Mouse (Mus musculus): ENCODE data around the gene Efcab1.
"Not testable (repeated sequence)": the region's sequence is repeated elsewhere in the genome, so short reads cannot be mapped to it uniquely, and the experiment has no call there.

The Efcab1 gene

DNA sequence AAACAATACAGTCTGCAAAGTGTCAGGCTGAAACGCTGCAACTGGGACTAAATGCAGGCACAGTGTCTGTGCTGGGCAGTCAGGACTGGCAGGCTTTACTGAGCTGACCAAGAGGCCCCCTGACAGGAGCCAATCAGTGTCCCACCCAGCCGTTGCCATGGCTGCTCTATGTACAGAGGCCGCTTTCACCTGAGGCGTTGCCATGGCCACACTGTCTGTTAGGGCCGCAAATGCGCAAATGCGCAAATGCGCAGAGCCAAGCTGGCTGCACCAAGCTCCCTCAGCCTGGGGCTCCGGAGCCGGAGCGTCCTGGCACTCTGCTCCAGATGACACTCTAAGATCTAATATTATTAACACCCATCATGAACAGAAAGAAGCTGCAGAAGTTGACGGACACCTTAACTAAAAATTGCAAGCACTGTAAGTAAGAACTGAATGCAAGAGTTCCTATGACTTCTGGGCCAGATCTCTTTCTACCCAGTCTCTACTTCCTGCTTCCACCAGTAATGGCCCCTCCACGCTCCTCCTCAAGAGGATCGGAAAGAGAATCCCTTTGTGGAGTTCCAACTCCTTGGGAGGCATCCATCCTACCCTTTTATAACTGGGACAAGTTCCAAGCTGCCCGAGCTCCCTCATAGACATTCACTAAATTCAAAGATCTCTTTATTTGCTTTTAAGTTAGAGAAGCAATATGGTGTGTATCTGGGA, at the start of gene Efcab1:
TSS of gene Efcab1 (plus strand) at position 214 of the 708 bp plus-strand sequence.
- peak; percentile 49 for DNase-seq (ENCODE audit: extremely low spot score, low read depth, low spot score)

DNA sequence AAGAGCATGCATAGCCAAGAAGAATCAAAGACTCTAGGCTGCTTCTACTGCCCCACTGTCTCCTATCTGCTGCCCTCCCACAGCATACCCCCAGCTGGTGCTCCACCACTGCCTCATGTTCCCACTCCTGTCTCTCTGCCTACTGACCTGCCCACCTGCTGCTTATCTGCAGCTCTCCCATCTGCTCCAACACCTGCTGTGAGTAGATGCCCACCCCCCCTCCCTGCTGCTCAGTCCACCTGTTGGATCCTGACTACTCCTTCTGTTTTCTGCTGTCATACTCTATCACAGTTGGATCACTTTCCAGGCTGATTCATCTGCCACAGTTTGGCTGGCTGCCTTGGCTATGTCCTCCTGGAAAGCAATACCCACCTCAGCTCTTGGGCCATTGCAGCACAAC, 47.0 kb upstream of the Efcab1 start:
- no peak for DNase-seq (ENCODE audit: extremely low spot score, low read depth, low spot score)

DNA sequence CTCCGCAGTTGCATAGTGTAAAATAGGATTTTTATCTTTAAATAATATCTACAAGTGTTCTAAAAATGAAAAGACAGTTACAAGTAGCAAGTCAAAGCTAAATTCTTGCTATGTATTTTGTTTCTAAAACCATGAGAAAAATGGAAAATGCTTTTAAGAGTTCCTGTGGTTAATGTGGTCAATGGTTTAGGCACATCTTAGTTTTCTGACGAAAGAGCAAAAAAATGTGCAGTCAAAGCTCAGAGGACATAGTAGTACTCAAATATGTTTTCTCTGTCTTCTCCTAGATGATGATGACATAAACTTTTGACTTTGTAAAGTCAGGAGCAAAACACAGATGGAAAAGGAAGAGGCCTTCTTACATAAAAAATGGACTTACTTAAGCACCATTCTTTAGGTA, 21.5 kb upstream of the Efcab1 start:
- DNase-seq (ENCODE audit: extremely low spot score, low read depth, low spot score): no peak

DNA sequence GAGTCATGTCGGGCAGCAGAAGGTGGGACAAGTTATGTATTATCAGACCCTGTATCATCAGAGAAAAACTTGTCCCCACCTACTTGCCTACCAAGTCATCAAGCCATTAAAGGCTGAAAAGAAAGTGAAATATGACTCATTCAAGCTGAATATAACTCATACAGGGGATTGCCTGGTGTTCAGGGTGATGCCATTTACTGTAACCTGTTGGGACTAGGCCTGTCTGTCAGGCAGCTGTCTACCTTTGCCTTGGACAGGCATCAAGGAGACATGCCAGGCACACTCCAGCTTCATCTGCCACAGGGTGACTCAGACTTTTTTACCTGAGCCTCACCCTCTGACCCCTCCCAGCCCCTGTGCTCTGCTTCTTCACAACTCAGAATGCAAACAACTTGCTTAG, 21.0 kb upstream of the Efcab1 start:
- no peak for DNase-seq (ENCODE audit: extremely low spot score, low read depth, low spot score)

DNA sequence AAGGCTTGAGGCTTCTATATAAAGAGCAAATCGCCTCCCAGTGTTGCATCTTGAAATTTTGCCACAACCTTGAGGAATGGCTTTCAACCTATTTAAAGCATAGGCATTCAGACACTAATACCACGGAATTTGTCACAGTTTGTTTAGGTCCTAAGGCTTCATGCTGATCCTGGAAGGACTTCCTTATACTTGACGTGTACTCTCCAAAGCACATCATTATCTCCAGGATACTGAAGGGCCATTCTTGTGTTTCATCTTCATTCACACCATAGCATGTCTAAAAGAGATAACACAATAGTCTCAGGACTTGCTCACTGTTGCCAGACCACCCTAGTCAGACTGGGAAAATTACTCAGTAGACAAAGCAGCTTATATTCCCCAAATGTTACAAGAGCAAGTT, 13.9 kb upstream of the Efcab1 start:
- no peak for DNase-seq (ENCODE audit: extremely low spot score, low read depth, low spot score)

DNA sequence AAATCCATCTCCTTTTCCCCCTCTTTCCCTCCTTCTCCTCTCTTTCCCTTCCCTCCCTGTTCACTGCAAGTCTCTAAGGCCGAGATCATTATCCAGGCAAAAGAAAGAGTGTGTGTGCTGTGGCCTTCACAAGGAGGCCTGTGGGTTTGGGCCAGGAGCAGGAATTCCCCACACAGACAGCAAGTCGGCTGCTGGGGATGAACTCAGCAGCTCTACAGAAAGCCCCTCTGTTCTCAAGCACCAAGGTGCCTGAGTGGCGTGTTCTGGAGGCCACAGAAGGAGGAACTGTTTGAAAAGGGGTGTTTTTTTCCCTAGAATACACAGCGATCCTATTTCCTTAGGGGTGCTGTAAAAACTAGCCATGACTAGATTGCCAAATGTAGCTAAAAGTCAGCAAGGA, 12.5 kb upstream of the Efcab1 start:
- no peak for DNase-seq (ENCODE audit: extremely low spot score, low read depth, low spot score)

DNA sequence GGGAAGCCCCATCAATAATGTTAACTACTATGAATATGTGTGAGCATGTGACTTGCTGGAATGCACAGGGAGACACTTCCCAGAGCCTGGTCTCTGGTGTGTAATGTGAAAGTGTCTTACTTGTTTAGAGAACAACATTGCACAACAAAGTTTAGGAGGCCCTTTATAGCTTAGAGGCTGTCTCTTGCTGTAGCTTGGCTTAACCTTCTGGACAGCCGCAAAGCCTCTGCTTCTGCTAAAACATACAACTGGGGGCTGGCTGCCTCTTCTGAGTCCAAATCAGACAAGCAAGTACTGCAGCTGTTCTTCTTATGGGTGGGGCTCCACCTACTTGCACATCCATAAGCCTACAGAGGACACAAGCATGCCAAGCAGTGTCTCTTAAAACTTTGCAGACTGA, 11.7 kb upstream of the Efcab1 start:
- DNase-seq (ENCODE audit: extremely low spot score, low read depth, low spot score): no peak

DNA sequence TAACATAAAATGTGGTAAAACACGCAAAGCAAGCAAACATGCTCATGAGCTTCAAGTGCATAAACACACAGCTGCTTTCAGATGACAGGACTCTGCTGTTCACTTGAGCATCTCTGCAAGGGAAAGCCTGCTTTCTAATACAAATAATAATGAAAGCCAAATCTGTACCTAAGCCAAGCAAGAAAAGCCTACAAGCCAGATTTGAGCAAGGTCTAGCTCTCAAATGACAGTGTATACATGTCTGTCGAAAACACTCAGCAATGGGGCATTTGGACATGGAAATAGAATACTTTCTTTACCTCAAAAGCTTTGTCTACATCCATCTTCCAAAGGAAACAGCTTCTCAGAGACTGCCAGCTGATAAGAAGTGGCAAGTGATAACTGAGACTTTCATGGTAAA, 10.9 kb upstream of the Efcab1 start:
- no peak for DNase-seq (ENCODE audit: extremely low spot score, low read depth, low spot score)

DNA sequence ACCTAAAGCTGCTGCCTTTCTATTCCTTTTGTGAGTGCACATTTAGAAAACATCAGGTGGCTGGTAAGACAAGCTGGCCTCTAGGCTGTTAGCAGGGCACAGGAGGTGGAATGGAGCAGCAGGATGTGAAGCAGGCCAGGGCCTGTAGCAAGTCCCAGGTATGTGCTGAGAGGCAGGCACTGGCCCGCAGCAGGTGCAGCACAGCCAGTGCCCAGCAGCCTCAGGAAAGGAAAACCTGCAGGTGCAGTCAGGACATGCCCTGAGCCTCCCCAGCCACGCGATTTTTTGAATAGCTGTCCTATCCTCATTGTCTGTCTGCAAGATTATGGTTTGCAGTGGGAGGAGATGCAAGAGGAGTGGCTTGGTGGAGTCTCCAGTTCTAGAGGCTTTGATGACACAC, 24.3 kb downstream of the Efcab1 start:
- DNase-seq (ENCODE audit: extremely low spot score, low read depth, low spot score): not testable (repeated sequence)

DNA sequence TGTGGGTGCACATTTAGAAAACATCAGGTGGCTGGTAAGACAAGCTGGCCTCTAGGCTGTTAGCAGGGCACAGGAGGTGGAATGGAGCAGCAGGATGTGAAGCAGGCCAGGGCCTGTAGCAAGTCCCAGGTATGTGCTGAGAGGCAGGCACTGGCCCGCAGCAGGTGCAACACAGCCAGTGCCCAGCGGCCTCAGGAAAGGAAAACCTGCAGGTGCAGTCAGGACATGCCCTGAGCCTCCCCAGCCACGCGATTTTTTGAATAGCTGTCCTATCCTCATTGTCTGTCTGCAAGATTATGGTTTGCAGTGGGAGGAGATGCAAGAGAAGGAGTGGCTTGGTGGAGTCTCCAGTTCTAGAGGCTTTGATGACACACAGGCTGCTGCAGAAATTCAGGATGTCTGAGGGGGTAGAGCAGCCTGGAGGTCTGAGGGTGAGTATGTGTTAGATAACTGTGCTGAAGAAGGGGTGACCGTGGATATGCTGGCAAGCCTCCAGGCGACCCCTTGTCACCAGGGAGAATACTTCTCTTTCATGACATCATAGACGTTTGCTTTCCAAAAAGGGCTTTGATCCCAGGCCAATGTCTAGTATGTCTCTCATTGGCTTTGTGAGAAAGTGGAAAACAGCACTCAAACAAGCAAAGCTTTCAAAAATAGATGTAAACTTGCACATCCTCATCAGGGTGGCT, 30.2 kb downstream of the Efcab1 start:
- DNase-seq (ENCODE audit: extremely low spot score, low read depth, low spot score): not testable (repeated sequence)

DNA sequence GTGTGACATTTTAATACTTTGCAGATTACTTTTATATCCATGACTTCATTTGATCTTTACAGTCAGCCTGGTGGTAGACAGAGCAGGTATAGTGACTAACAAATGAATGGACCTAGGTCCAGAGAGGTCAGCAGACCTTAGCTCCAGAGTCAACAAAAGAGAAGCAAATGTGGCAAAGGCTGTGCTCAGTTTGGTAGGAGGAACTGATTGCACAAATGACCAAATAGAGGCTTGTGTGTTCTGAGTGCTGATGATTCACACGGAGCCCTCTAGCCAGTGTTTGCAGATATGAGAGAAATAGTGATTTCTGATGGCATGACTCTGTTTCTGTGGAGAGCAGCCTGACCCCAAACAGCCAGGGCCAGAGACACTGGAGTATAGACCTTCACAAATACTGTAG, 33.1 kb downstream of the Efcab1 start:
- no peak for DNase-seq (ENCODE audit: extremely low spot score, low read depth, low spot score)

DNA sequence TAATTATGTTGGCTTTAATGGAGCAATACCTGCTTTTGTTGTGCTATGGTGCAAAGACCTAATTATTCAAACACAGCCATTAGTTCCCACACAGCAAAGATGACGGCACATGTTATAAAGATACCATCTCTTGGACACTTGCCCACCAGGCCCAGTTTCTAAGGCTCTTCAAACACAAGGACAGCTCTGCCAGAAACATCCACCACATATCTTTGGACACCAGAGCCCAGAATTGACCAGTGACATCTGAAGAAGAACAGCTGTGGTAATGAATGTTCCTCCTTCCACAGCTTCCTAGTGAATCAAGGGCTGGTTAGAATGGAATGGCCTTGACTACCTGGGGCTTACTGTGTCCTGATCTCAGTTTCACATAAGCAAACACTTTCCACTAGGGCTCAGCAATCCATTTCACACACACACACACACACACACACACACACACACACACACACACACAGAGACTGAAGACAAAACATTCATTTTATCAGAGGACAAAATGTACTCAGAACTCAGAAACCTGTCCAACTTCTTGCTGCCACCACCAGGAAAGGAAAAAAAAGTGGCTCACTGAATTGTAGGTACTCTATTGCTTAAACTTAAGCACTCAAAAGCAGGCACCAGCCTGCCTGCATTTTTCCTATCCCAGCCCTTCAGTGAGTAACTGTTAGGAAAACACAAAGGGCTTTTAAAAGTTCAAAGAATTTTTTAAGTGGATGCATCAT, 33.7 kb downstream of the Efcab1 start:
- no peak for DNase-seq (ENCODE audit: extremely low spot score, low read depth, low spot score)

DNA sequence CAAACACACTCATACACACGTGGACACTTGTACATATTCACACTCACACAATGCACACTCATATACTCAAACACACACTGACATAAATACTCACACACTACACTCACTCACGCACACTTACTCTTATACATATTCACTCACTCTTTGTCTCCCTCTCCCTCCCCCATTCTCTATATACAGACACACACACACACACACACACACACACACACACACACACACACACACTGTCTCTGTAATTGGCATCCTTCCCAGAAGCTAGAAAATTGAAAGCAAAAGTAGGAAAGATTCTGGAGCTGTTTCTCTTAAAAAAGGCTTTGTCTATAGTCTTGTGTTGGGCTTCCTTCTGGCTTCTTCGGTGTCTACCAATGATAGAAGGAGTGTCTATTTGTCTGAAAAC, 34.5 kb downstream of the Efcab1 start:
- DNase-seq (ENCODE audit: extremely low spot score, low read depth, low spot score): no peak

DNA sequence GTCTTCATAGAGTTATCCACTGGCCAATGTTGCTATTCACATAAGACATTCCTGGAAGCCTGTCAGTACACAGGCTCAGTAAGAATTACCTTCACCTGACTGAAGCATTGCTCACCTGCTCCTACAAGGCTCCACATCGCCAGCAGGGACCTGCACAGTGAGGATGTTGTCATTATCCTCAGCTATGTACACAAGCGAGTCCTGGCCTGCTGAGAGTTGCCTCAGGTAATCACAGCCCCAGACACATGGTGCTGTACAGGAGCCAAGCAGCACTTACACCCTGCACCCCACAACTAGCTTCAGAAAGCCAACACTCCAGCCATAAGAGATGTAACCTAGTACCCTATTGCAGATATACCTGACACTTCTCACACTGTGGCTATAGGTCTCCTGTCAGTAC, 37.1 kb downstream of the Efcab1 start:
- DNase-seq (ENCODE audit: extremely low spot score, low read depth, low spot score): no peak

DNA sequence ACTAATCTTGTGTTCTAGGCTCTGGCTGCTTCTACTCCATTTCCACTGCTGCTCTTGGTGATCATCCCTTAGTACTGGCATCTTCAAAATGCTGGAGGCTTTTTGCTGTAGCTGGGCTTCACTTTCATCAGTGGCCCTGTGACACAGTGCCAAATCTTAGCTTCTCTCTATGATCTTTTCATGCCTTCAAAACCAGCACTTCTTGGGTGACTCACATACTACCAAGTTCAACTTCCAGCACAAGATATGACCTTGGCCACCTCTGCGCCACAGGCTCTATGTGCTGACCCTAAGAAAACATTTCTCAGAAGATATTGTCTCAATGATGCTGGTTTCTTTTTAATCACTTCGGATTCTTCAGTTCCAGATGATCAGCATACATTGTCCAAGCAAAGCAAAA, 41.2 kb downstream of the Efcab1 start:
- not testable (repeated sequence) for DNase-seq (ENCODE audit: extremely low spot score, low read depth, low spot score)

DNA sequence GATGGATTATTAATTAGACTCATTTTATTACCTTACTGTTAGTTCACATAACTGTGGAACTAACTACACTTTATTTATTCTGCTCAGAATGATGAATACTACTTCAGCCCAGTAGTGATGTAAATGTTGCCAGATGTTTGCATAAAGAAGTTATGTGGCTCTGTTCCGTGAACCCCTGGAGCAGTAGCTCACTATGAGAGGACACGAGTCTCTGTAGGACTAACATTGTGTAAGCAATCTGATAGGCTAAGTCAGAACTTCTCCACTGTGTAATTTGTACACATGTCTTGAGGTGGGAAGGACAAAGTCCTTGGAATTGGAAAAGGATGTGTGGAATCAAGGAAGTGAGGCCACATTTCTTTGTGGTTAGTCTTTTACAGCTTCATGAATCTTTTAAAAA, 45.5 kb downstream of the Efcab1 start:
- DNase-seq (ENCODE audit: extremely low spot score, low read depth, low spot score): no peak

DNA sequence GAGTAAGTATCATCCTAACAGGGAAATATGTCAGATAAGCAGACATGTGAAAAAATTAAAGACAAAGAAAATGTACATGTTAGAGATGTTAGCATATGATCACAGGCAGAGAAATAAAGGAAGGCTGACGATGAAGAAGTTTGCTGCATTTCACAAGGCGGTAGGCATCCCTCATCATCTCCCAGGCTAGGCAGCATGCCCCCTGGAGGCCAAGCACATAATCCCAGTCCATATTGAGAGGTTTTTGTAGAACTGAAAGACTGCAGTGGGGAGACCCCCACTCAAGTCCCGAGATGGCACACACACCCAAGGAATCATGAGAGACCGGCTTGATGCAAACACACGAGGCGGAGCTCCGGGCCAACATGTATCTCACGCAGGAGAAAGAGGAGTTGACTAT, 53.3 kb downstream of the Efcab1 start:
- no peak for DNase-seq (ENCODE audit: extremely low spot score, low read depth, low spot score)

DNA sequence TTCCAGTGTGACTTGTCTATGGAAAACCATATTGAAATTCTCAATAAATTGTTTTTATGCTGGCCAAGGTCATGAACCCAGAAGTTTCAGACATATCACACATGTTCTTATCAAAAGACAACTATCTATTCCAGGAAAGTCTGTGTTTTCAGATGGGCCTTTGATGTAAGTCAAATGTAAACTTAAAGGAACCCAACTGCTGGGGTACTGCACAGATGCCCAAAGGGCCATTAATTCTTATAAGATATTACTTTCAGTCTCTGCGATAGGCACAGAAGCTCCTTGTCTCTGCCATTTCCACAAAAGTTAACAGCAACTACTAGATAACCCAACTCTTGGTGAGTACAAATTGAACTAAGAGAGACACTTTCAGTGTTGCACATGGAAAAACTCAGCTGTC, 67.3 kb downstream of the Efcab1 start:
- DNase-seq (ENCODE audit: extremely low spot score, low read depth, low spot score): no peak

DNA sequence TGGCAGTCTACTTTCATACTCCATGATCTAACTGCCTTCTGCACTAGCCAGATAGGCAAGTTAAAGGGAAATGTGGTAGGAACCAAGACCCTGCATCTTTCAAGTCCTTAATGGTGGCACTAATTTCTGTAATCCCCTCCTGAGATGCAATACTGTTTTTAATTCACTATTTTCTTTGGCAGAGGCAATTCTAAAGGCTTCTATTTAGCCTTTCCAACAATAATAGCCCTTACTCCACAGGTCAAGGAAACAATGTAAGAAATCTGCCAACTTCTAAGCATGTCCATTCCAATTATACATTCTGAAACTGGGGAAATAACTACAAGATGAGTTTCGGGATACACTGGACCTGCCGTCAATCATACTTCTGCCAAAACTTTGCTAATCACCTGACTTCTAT, 72.8 kb downstream of the Efcab1 start:
- no peak for DNase-seq (ENCODE audit: extremely low spot score, low read depth, low spot score)

DNA sequence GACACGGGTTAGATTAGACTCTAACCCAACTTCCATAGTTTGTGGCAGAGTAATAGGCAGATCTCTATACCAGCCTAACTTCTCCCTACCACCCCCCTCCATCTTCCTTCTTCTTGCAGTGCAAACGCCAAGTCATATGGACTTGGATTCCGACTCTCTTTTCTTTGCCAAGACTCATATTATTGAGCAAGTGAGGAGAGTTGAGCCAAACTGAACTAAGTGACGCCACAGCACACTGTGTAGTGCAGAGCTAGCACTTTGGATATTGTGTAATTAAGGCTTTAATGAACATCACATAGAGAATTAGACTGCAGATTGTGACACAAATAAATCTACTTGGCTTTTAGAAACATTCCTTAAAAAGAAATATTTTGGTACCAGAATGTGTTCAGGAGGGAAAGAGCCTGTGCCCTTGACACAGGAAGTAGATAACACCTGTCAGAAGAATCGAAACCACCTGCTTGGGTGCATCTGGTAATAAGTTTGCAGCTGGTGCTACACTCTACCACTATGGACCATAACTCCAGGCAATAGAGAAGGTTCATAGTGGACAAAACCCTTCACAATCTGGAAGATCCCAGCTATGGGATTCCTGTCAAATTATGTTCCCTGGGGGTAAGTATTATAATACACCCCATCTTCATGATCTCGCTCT, 83.3 kb downstream of the Efcab1 start:
- no peak for DNase-seq (ENCODE audit: extremely low spot score, low read depth, low spot score)

DNA sequence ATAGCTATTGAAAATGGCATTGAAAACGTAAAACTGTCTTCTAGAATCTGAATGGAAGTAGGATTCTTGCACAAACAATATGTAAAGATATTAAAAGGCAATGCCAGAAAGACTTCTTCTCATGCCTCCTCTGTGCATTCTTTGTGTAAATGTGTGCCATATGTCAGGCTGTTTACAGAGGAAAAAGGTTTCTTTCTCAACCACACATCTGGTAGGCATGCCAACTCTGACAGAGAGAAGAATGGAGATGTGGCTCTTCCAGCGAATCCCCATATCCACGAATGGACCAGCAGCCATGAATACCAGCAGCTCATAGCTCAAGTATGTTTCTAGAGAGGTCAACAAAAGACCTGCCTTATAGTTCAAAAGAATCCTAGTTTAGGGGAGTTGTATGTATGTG, 84.6 kb downstream of the Efcab1 start:
- DNase-seq (ENCODE audit: extremely low spot score, low read depth, low spot score): no peak

Data from hindlimb bud, embryonic 11.5 days (tissue).